Mouse (Mus musculus) heart, embryonic 12.5 days (tissue): ENCODE data around the gene Oosp1. TPM values are rescaled to one million over a fixed set of nuclear protein-coding genes. Genes with fewer than 3 reads are reported as not detected.

Source experiments
- ATAC-seq: fragments of 200-750 bp; cut with Nextera tagmentation; 2 replicates; pipeline ENCODE4 v1.8.0; 2017; ENCODE audit warnings: moderate TSS enrichment, moderate library complexity; ENCODE audit not compliant: insufficient number of reproducible peaks, low FRiP score
- H3K27ac ChIP-seq: fragments of 300-500 bp; sonication (generic); 2 replicates; pipeline ENCODE4 v1.5.1; 2016; ENCODE audit warnings: mild to moderate bottlenecking, moderate library complexity; ENCODE audit not compliant: poor library complexity, severe bottlenecking
- H3K27me3 ChIP-seq: fragments of 300-500 bp; sonication (generic); replicated peaks from 2 replicates; pipeline ENCODE4 v1.6.1; 2016; ENCODE audit warnings: mild to moderate bottlenecking, moderate library complexity
- H3K36me3 ChIP-seq: fragments of 300-500 bp; sonication (generic); 2 replicates; pipeline ENCODE4 v1.6.1; 2016; ENCODE audit warnings: mild to moderate bottlenecking, moderate library complexity
- H3K4me1 ChIP-seq: fragments of 300-500 bp; sonication (generic); replicated peaks from 2 replicates; pipeline ENCODE4 v1.6.1; 2016; ENCODE audit warnings: mild to moderate bottlenecking
- H3K4me2 ChIP-seq: fragments of 300-500 bp; sonication (generic); 2 replicates; pipeline ENCODE4 v1.6.1; 2016; ENCODE audit warnings: mild to moderate bottlenecking, moderate library complexity
- H3K4me3 ChIP-seq: fragments of 300-500 bp; sonication (generic); 2 replicates; pipeline ENCODE4 v1.5.1; 2016; ENCODE audit warnings: mild to moderate bottlenecking
- H3K9ac ChIP-seq: fragments of 300-500 bp; sonication (generic); 2 replicates; pipeline ENCODE4 v1.6.1; 2016; ENCODE audit warnings: mild to moderate bottlenecking, moderate library complexity
- H3K9me3 ChIP-seq: fragments of 300-500 bp; sonication (generic); replicated peaks from 2 replicates; pipeline ENCODE4 v1.6.1; 2016; ENCODE audit warnings: mild to moderate bottlenecking, moderate library complexity
- WGBS: fragments of 180-500 bp; shearing (Covaris S2); methylation state at CpG from one replicate; pipeline ENCODE4 v1.1.7; 2016; 5-methylcytosine and 5-hydroxymethylcytosine counted together
- polyA plus RNA-seq: library from polyadenylated mRNA; unstranded; fragments of >200 nt; fragmentation: Nextera tagmentation; extraction: Ambion mirVana; gene quantifications from 2 replicates; pipeline ENCODE4 v1.2.1, GENCODE M21; 2016

Oosp1 gene
- polyA plus RNA-seq: not detected in 2 replicates

- 63% methylated on average over 5 of the region's 5 CpGs for WGBS
These were observed at the start of gene Oosp1 for GRCm38 (mm10) chr19:11690839-11691238. TSS of gene Oosp1 (minus strand) at chr19:11691150.

GRCm38 (mm10) chr19:11736455-11736854 is 45.5 kb upstream of the Oosp1 start:
- Histone ChIP-seq H3K27me3 (no peaks in the 10 kb centered on the region), H3K4me1 (no peaks in the 10 kb centered on the region), H3K4me2 (no peak overlapping the region), H3K4me3 (no peak overlapping the region), H3K27ac (no peak overlapping the region), H3K36me3 (no peaks in the 10 kb centered on the region), H3K9me3 (no peaks in the 10 kb centered on the region), H3K9ac (no peak overlapping the region)
- ATAC-seq: no peak
- 35% methylated on average over 1 of the region's 1 CpGs for WGBS

More at GRCm38 (mm10) chr19:11690839-11691238, at the start of gene Oosp1:
- H3K9ac ChIP-seq: no peak within 1 kb of the TSS
- ATAC-seq: no peak
- no peaks in the 10 kb centered on the region for H3K36me3 ChIP-seq
- no peaks in the 10 kb centered on the region for H3K9me3 ChIP-seq
- no peak within 1 kb of the TSS for H3K27ac ChIP-seq
- H3K27me3 ChIP-seq: no peaks in the 10 kb centered on the region
- H3K4me1 ChIP-seq: no peaks in the 10 kb centered on the region
- no peak within 1 kb of the TSS for H3K4me3 ChIP-seq
- H3K4me2 ChIP-seq: no peak within 1 kb of the TSS

- H3K4me1 ChIP-seq: no peaks in the 10 kb centered on the region
- 56% methylated on average over 1 of the region's 1 CpGs for WGBS
- no peak overlapping the region for H3K4me2 ChIP-seq
- ATAC-seq: no peak
- H3K27me3 ChIP-seq: no peaks in the 10 kb centered on the region
- H3K4me3 ChIP-seq: no peak overlapping the region
- no peak overlapping the region for H3K27ac ChIP-seq
- no peaks in the 10 kb centered on the region for H3K9me3 ChIP-seq
- no peak overlapping the region for H3K9ac ChIP-seq
- H3K36me3 ChIP-seq: no peaks in the 10 kb centered on the region
These were observed 39.3 kb upstream of the Oosp1 start for GRCm38 (mm10) chr19:11730278-11730677.

- Histone ChIP-seq H3K36me3 (no peaks in the 10 kb centered on the region), H3K9ac (no peak overlapping the region), H3K4me1 (no peaks in the 10 kb centered on the region), H3K4me3 (no peak overlapping the region), H3K9me3 (no peaks in the 10 kb centered on the region), H3K27ac (no peak overlapping the region), H3K27me3 (no peaks in the 10 kb centered on the region), H3K4me2 (no peak overlapping the region)
- ATAC-seq: no peak
- 76% methylated on average over 5 of the region's 5 CpGs for WGBS
These were observed 36.4 kb upstream of the Oosp1 start for GRCm38 (mm10) chr19:11727304-11727703.

- WGBS: 59% methylated on average over 2 of the region's 2 CpGs
- no peak overlapping the region for H3K4me3 ChIP-seq
- H3K4me2 ChIP-seq: no peak overlapping the region
- H3K4me1 ChIP-seq: no peaks in the 10 kb centered on the region
- no peak overlapping the region for H3K27ac ChIP-seq
- no peak overlapping the region for H3K9ac ChIP-seq
- no peak for ATAC-seq
- no peaks in the 10 kb centered on the region for H3K27me3 ChIP-seq
- H3K9me3 ChIP-seq: no peaks in the 10 kb centered on the region
- no peaks in the 10 kb centered on the region for H3K36me3 ChIP-seq
These were observed 35.0 kb upstream of the Oosp1 start for GRCm38 (mm10) chr19:11725915-11726314.

GRCm38 (mm10) chr19:11724275-11724674 is 33.3 kb upstream of the Oosp1 start:
- Histone ChIP-seq H3K27me3 (no peaks in the 10 kb centered on the region), H3K27ac (no peak overlapping the region), H3K36me3 (no peaks in the 10 kb centered on the region), H3K4me2 (no peak overlapping the region), H3K4me3 (no peak overlapping the region), H3K4me1 (no peaks in the 10 kb centered on the region), H3K9me3 (no peaks in the 10 kb centered on the region), H3K9ac (no peak overlapping the region)
- 72% methylated on average over 6 of the region's 6 CpGs for WGBS
- no peak for ATAC-seq

- no peaks in the 10 kb centered on the region for H3K9me3 ChIP-seq
- H3K4me3 ChIP-seq: no peak overlapping the region
- H3K36me3 ChIP-seq: no peaks in the 10 kb centered on the region
- H3K4me2 ChIP-seq: no peak overlapping the region
- no peak overlapping the region for H3K27ac ChIP-seq
- no peaks in the 10 kb centered on the region for H3K4me1 ChIP-seq
- WGBS: 84% methylated on average over 2 of the region's 2 CpGs
- no peak for ATAC-seq
- H3K9ac ChIP-seq: no peak overlapping the region
- no peaks in the 10 kb centered on the region for H3K27me3 ChIP-seq
These were observed 32.9 kb upstream of the Oosp1 start for GRCm38 (mm10) chr19:11723870-11724269.

- no peaks in the 10 kb centered on the region for H3K27me3 ChIP-seq
- no peaks in the 10 kb centered on the region for H3K9me3 ChIP-seq
- no peak overlapping the region for H3K4me2 ChIP-seq
- H3K27ac ChIP-seq: no peak overlapping the region
- no peak for ATAC-seq
- 91% methylated on average over 3 of the region's 3 CpGs for WGBS
- no peaks in the 10 kb centered on the region for H3K4me1 ChIP-seq
- no peaks in the 10 kb centered on the region for H3K36me3 ChIP-seq
- H3K9ac ChIP-seq: no peak overlapping the region
- H3K4me3 ChIP-seq: no peak overlapping the region
These were observed 29.1 kb upstream of the Oosp1 start for GRCm38 (mm10) chr19:11720071-11720470.

DNA sequence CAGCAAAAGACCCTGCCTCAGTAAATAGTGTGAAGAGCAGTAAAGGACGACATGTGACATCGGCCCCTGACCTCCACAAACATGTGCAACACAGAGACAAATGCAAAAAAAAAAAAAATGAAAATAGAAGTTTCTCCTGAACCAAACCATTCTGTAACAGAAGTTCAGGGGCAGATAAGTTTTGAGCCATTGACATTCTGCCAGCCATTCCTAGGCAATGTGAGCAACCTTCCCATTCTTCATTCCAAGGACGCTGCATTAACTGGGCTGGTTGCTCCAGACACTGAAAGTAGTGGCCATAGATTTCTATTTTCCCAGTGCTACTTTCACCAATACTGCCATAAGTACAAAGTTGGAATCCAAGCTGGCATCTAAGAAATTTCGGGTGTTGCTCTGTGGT is 21.5 kb upstream of the Oosp1 start:
- Histone ChIP-seq H3K4me2 (no peak overlapping the region), H3K9ac (no peak overlapping the region), H3K27ac (no peak overlapping the region), H3K4me3 (no peak overlapping the region), H3K4me1 (no peaks in the 10 kb centered on the region), H3K27me3 (no peaks in the 10 kb centered on the region), H3K36me3 (no peaks in the 10 kb centered on the region), H3K9me3 (0 out of 2 replicates have a peak, but pooled peaks cover 3% of the 10 kb centered on the region)
- WGBS: 77% methylated on average over 4 of the region's 4 CpGs
- no peak for ATAC-seq

- H3K4me3 ChIP-seq: no peak overlapping the region
- 86% methylated on average over 6 of the region's 6 CpGs for WGBS
- no peak for ATAC-seq
- H3K27me3 ChIP-seq: no peaks in the 10 kb centered on the region
- H3K27ac ChIP-seq: no peak overlapping the region
- H3K4me2 ChIP-seq: no peak overlapping the region
- H3K4me1 ChIP-seq: no peaks in the 10 kb centered on the region
- no peak overlapping the region for H3K9ac ChIP-seq
- no peaks in the 10 kb centered on the region for H3K9me3 ChIP-seq
- no peaks in the 10 kb centered on the region for H3K36me3 ChIP-seq
These were observed 7.4 kb upstream of the Oosp1 start for GRCm38 (mm10) chr19:11698342-11698741.

DNA sequence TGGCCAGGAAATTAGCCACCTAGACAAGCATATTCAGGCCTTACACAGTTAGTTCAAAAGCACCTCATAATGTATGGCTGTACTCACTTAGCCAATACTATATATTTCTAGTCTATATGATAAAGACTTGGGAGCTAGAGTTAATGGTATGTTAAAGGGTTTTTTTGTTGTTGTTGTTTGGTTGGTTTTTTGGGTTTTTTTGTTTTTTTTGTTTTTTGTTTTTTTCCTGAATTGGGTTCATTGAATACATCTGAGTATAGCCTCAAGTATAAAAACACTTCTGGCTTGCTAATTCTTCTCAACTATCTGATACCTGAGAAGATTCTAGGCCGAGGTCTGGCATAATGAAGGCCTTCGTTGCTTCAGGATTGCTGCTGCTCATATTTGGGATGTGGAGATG is 5.8 kb upstream of the Oosp1 start, which contains the start of gene Oosp3:
Gene Oosp3, plus strand, starts transcription at position 301 of the 400 bp plus-strand sequence.
- no peaks in the 10 kb centered on the region for H3K9me3 ChIP-seq
- 78% methylated on average over 2 of the region's 2 CpGs for WGBS
- ATAC-seq: no peak
- no peak within 1 kb of the TSS for H3K4me2 ChIP-seq
- no peak within 1 kb of the TSS for H3K4me3 ChIP-seq
- H3K9ac ChIP-seq: no peak within 1 kb of the TSS
- no peaks in the 10 kb centered on the region for H3K4me1 ChIP-seq
- no peaks in the 10 kb centered on the region for H3K36me3 ChIP-seq
- H3K27ac ChIP-seq: no peak within 1 kb of the TSS
- no peaks in the 10 kb centered on the region for H3K27me3 ChIP-seq

GRCm38 (mm10) chr19:11691454-11691853 is 504 bp upstream of the Oosp1 start:
- H3K9ac ChIP-seq: no peak overlapping the region
- H3K4me1 ChIP-seq: no peaks in the 10 kb centered on the region
- H3K9me3 ChIP-seq: no peaks in the 10 kb centered on the region
- no peak overlapping the region for H3K4me2 ChIP-seq
- no peaks in the 10 kb centered on the region for H3K36me3 ChIP-seq
- H3K27me3 ChIP-seq: no peaks in the 10 kb centered on the region
- no peak overlapping the region for H3K27ac ChIP-seq
- H3K4me3 ChIP-seq: no peak overlapping the region
- 58% methylated on average over 1 of the region's 1 CpGs for WGBS
- ATAC-seq: no peak
